Mouse (Mus musculus): ENCODE measurements around the gene Sparc. TPM values are rescaled to one million over a fixed set of nuclear protein-coding genes. Genes with fewer than 3 reads are reported as not detected.

The Sparc gene
- polyA plus RNA-seq, 1 experiment from 2014 or later: 3,340 TPM

GRCm38 (mm10) chr11:55450311-55450710 is 27.3 kb upstream of the Sparc start:
- no peak overlapping the region for H3K27ac ChIP-seq (replicated peaks; ENCODE audit: low read depth, low read length)

GRCm38 (mm10) chr11:55449531-55449930 is 26.5 kb upstream of the Sparc start:
- peak overlapping the region; percentile 15; the same call in 1 of the 2 replicates for H3K27ac ChIP-seq (replicated peaks; ENCODE audit: low read depth, low read length)
- no peak for ATAC-seq (ENCODE audit: low read depth)
- H3K4me1 ChIP-seq (ENCODE audit: control insufficient read depth, insufficient read depth, low read length): 0 out of 2 replicates have a peak, but pooled peaks cover 2% of the 10 kb centered on the region
- no peak for DNase-seq (ENCODE audit: low spot score)
- H3K9ac ChIP-seq (ENCODE audit: low read depth, low read length): no peak overlapping the region
- no peak overlapping the region for H3K4me3 ChIP-seq (ENCODE audit: low read depth, low read length)
- no peak overlapping the region for H3K4me2 ChIP-seq (ENCODE audit: low read depth, low read length)
- H3K27me3 ChIP-seq (replicated peaks; ENCODE audit: control insufficient read depth, insufficient read depth, low read length): no peaks in the 10 kb centered on the region
- 69% methylated on average over 7 of the region's 7 CpGs for WGBS
- peaks cover 48% of the 10 kb centered on the region for H3K36me3 ChIP-seq (ENCODE audit: control insufficient read depth, insufficient read depth, low read length)
- no peaks in the 10 kb centered on the region for H3K9me3 ChIP-seq (ENCODE audit: control insufficient read depth, low read length)

More at GRCm38 (mm10) chr11:55450311-55450710, 27.3 kb upstream of the Sparc start:
- ATAC-seq (ENCODE audit: low read depth) (no peak), DNase-seq (ENCODE audit: low spot score) (no peak)
- H3K4me2 ChIP-seq (ENCODE audit: low read depth, low read length): no peak overlapping the region
- H3K4me1 ChIP-seq (ENCODE audit: control insufficient read depth, insufficient read depth, low read length): no peaks in the 10 kb centered on the region
- H3K9ac ChIP-seq (ENCODE audit: low read depth, low read length): no peak overlapping the region
- H3K9me3 ChIP-seq (ENCODE audit: control insufficient read depth, low read length): no peaks in the 10 kb centered on the region
- H3K4me3 ChIP-seq (ENCODE audit: low read depth, low read length): no peak overlapping the region
- WGBS: 82% methylated on average over 4 of the region's 4 CpGs
- H3K27me3 ChIP-seq (replicated peaks; ENCODE audit: control insufficient read depth, insufficient read depth, low read length): no peaks in the 10 kb centered on the region
- peaks cover 48% of the 10 kb centered on the region for H3K36me3 ChIP-seq (ENCODE audit: control insufficient read depth, insufficient read depth, low read length)

GRCm38 (mm10) chr11:55446579-55446978 is 23.6 kb upstream of the Sparc start:
- Histone ChIP-seq H3K4me3 (ENCODE audit: low read depth, low read length) (no peak overlapping the region), H3K4me1 (ENCODE audit: control insufficient read depth, insufficient read depth, low read length) (0 out of 2 replicates have a peak, but pooled peaks cover 3% of the 10 kb centered on the region), H3K27ac (replicated peaks; ENCODE audit: low read depth, low read length) (no peak overlapping the region), H3K9ac (ENCODE audit: low read depth, low read length) (no peak overlapping the region), H3K36me3 (ENCODE audit: control insufficient read depth, insufficient read depth, low read length) (peaks cover 29% of the 10 kb centered on the region), H3K9me3 (ENCODE audit: control insufficient read depth, low read length) (no peaks in the 10 kb centered on the region), H3K27me3 (replicated peaks; ENCODE audit: control insufficient read depth, insufficient read depth, low read length) (no peaks in the 10 kb centered on the region), H3K4me2 (ENCODE audit: low read depth, low read length) (no peak overlapping the region)
- WGBS: 14% methylated on average over 4 of the region's 4 CpGs
- peak; percentile 91 for DNase-seq (ENCODE audit: low spot score)
- peak; percentile 87 for ATAC-seq (ENCODE audit: low read depth)

- no peaks in the 10 kb centered on the region for H3K9me3 ChIP-seq (ENCODE audit: control insufficient read depth, low read length)
- no peak overlapping the region for H3K27ac ChIP-seq (replicated peaks; ENCODE audit: low read depth, low read length)
- peaks cover 18% of the 10 kb centered on the region for H3K36me3 ChIP-seq (ENCODE audit: control insufficient read depth, insufficient read depth, low read length)
- no peak overlapping the region for H3K4me3 ChIP-seq (ENCODE audit: low read depth, low read length)
- H3K4me2 ChIP-seq (ENCODE audit: low read depth, low read length): no peak overlapping the region
- no peak overlapping the region for H3K9ac ChIP-seq (ENCODE audit: low read depth, low read length)
- H3K27me3 ChIP-seq (replicated peaks; ENCODE audit: control insufficient read depth, insufficient read depth, low read length): no peaks in the 10 kb centered on the region
- 0 out of 2 replicates have a peak, but pooled peaks cover 3% of the 10 kb centered on the region for H3K4me1 ChIP-seq (ENCODE audit: control insufficient read depth, insufficient read depth, low read length)
- DNase-seq (ENCODE audit: low spot score) (peak; percentile 95), ATAC-seq (ENCODE audit: low read depth) (peak; percentile 54)
- 0% methylated on average over 1 of the region's 1 CpGs for WGBS
These were observed 21.8 kb upstream of the Sparc start for GRCm38 (mm10) chr11:55444772-55445171.

GRCm38 (mm10) chr11:55439718-55440117 is 16.7 kb upstream of the Sparc start:
- no peak for ATAC-seq (ENCODE audit: low read depth)
- 0 out of 2 replicates have a peak, but pooled peaks cover 3% of the 10 kb centered on the region for H3K4me1 ChIP-seq (ENCODE audit: control insufficient read depth, insufficient read depth, low read length)
- DNase-seq (ENCODE audit: low spot score): no peak
- H3K4me2 ChIP-seq (ENCODE audit: low read depth, low read length): no peak overlapping the region
- H3K9me3 ChIP-seq (ENCODE audit: control insufficient read depth, low read length): no peaks in the 10 kb centered on the region
- H3K4me3 ChIP-seq (ENCODE audit: low read depth, low read length): no peak overlapping the region
- H3K9ac ChIP-seq (ENCODE audit: low read depth, low read length): no peak overlapping the region
- no peaks in the 10 kb centered on the region for H3K27me3 ChIP-seq (replicated peaks; ENCODE audit: control insufficient read depth, insufficient read depth, low read length)
- H3K36me3 ChIP-seq (ENCODE audit: control insufficient read depth, insufficient read depth, low read length): no peaks in the 10 kb centered on the region
- no peak overlapping the region for H3K27ac ChIP-seq (replicated peaks; ENCODE audit: low read depth, low read length)
- WGBS: 54% methylated on average over 5 of the region's 5 CpGs

- 29% methylated on average over 4 of the region's 4 CpGs for WGBS
These were observed 15.0 kb upstream of the Sparc start for GRCm38 (mm10) chr11:55438031-55438430.

GRCm38 (mm10) chr11:55436089-55436488 is 13.1 kb upstream of the Sparc start:
- H3K27ac ChIP-seq (replicated peaks; ENCODE audit: low read depth, low read length): no peak overlapping the region
- 87% methylated on average over 6 of the region's 6 CpGs for WGBS
- no peak overlapping the region for H3K4me2 ChIP-seq (ENCODE audit: low read depth, low read length)
- H3K9ac ChIP-seq (ENCODE audit: low read depth, low read length): no peak overlapping the region
- no peak for ATAC-seq (ENCODE audit: low read depth)
- H3K9me3 ChIP-seq (ENCODE audit: control insufficient read depth, low read length): no peaks in the 10 kb centered on the region
- no peaks in the 10 kb centered on the region for H3K4me1 ChIP-seq (ENCODE audit: control insufficient read depth, insufficient read depth, low read length)
- H3K27me3 ChIP-seq (replicated peaks; ENCODE audit: control insufficient read depth, insufficient read depth, low read length): no peaks in the 10 kb centered on the region
- H3K36me3 ChIP-seq (ENCODE audit: control insufficient read depth, insufficient read depth, low read length): no peaks in the 10 kb centered on the region
- no peak for DNase-seq (ENCODE audit: low spot score)
- no peak overlapping the region for H3K4me3 ChIP-seq (ENCODE audit: low read depth, low read length)

More at GRCm38 (mm10) chr11:55438031-55438430, 15.0 kb upstream of the Sparc start:
- Histone ChIP-seq H3K27ac (replicated peaks; ENCODE audit: low read depth, low read length) (no peak overlapping the region), H3K36me3 (ENCODE audit: control insufficient read depth, insufficient read depth, low read length) (no peaks in the 10 kb centered on the region), H3K9me3 (ENCODE audit: control insufficient read depth, low read length) (no peaks in the 10 kb centered on the region), H3K4me1 (ENCODE audit: control insufficient read depth, insufficient read depth, low read length) (no peaks in the 10 kb centered on the region), H3K9ac (ENCODE audit: low read depth, low read length) (no peak overlapping the region), H3K4me3 (ENCODE audit: low read depth, low read length) (no peak overlapping the region), H3K4me2 (ENCODE audit: low read depth, low read length) (no peak overlapping the region), H3K27me3 (replicated peaks; ENCODE audit: control insufficient read depth, insufficient read depth, low read length) (no peaks in the 10 kb centered on the region)
- ATAC-seq (ENCODE audit: low read depth): no peak
- no peak for DNase-seq (ENCODE audit: low spot score)

GRCm38 (mm10) chr11:55432981-55433380 is 10.0 kb upstream of the Sparc start:
- no peak overlapping the region for H3K9ac ChIP-seq (ENCODE audit: low read depth, low read length)
- H3K27me3 ChIP-seq (replicated peaks; ENCODE audit: control insufficient read depth, insufficient read depth, low read length): no peaks in the 10 kb centered on the region
- no peak overlapping the region for H3K4me2 ChIP-seq (ENCODE audit: low read depth, low read length)
- no peaks in the 10 kb centered on the region for H3K9me3 ChIP-seq (ENCODE audit: control insufficient read depth, low read length)
- no peaks in the 10 kb centered on the region for H3K36me3 ChIP-seq (ENCODE audit: control insufficient read depth, insufficient read depth, low read length)
- H3K4me1 ChIP-seq (ENCODE audit: control insufficient read depth, insufficient read depth, low read length): peaks cover 8% of the 10 kb centered on the region
- peak overlapping the region; percentile 25; the same call in 1 of the 2 replicates for H3K27ac ChIP-seq (replicated peaks; ENCODE audit: low read depth, low read length)
- no peak overlapping the region for H3K4me3 ChIP-seq (ENCODE audit: low read depth, low read length)
- WGBS: 43% methylated on average over 3 of the region's 3 CpGs
- no peak for ATAC-seq (ENCODE audit: low read depth)
- DNase-seq (ENCODE audit: low spot score): peak; percentile 73

- DNase-seq (ENCODE audit: low spot score) (no peak), ATAC-seq (ENCODE audit: low read depth) (no peak)
- 88% methylated on average over 2 of the region's 2 CpGs for WGBS
These were observed 7.0 kb upstream of the Sparc start for GRCm38 (mm10) chr11:55429973-55430372.

More at GRCm38 (mm10) chr11:55429973-55430372, 7.0 kb upstream of the Sparc start:
- H3K4me3 ChIP-seq (ENCODE audit: low read depth, low read length): no peak overlapping the region
- H3K4me2 ChIP-seq (ENCODE audit: low read depth, low read length): no peak overlapping the region
- no peak overlapping the region for H3K9ac ChIP-seq (ENCODE audit: low read depth, low read length)
- no peak overlapping the region for H3K27ac ChIP-seq (replicated peaks; ENCODE audit: low read depth, low read length)
- no peaks in the 10 kb centered on the region for H3K36me3 ChIP-seq (ENCODE audit: control insufficient read depth, insufficient read depth, low read length)
- H3K27me3 ChIP-seq (replicated peaks; ENCODE audit: control insufficient read depth, insufficient read depth, low read length): no peaks in the 10 kb centered on the region
- H3K4me1 ChIP-seq (ENCODE audit: control insufficient read depth, insufficient read depth, low read length): peaks cover 17% of the 10 kb centered on the region
- no peaks in the 10 kb centered on the region for H3K9me3 ChIP-seq (ENCODE audit: control insufficient read depth, low read length)
